ENCODE assay signal across 17 mouse cellular contexts in the genomic region with DNA sequence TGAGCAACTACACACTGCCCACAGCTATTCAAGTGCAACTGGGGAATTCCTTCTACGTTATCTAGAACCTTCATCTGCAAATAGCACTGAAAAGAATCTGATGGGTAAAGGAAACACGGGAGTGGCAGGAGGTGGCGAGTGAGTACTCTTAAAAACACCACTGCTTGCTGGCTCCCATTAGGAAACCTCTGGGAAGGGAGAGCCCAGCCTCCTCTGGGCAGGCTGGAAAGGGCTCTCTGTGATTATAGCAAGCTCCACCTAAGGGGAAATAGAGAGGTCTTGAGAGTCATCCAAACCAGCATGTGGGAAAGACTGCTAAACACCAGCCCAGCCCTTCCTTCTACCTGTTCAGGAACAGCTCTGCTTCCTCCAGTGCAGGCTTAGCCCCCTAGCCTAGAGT.
DNase-seq lines count a peak whose midpoint lies in the region; ATAC-seq and TF ChIP-seq lines count a peak whose summit lies in the region.
"Had no signal": no experiment of that assay in that cellular context is flagged by ENCODE, and none has a peak within 500 bp of the region (broad histone marks: within the 10 kb centered on the region; RNA-seq: fewer than 3 reads in every experiment).

No protein-coding gene starts in this region.

- no peak for DNase-seq in layer of hippocampus, adult 2 months (ENCODE audit: low spot score in 2 of 2)
- DNase-seq in layer of hippocampus, adult 8-10 months (ENCODE audit: low spot score in 2 of 2) = no peak
- peak; percentile 16 for DNase-seq in ZHBTc4 (ENCODE audit: low read depth, low spot score)
- peak; percentile 26 to 64 for DNase-seq in heart, adult 9 months (ENCODE audit: low spot score in 2 of 2)
- DNase-seq in lung, postnatal 14 days = peak; percentile 5
- no peak for DNase-seq in midbrain, postnatal 0 days (ENCODE audit: low spot score)
- DNase-seq in testis, postnatal 10 days (ENCODE audit: low spot score) = no peak
- no peak for DNase-seq in layer of hippocampus, adult 9-11 months
- DNase-seq: cerebellum, postnatal 25 days; kidney, adult 18-20 months; kidney, postnatal 36 days; right cerebral cortex, postnatal 4 days had no signal

- no peak overlapping the region for H3K4me3 ChIP-seq in layer of hippocampus, adult 2 months
- H3K4me3 ChIP-seq in midbrain, postnatal 0 days (ENCODE audit: low read depth, low read length) = no peak overlapping the region
- H3K4me3 ChIP-seq: forebrain, embryonic 13.5 days; hindbrain, embryonic 13.5 days; limb, embryonic 13.5 days; neural tube, embryonic 13.5 days; stomach, embryonic 15.5 days had no signal

- H3K36me3 ChIP-seq in midbrain, postnatal 0 days (ENCODE audit: insufficient read depth, low read length) = no peaks in the 10 kb centered on the region
- H3K36me3 ChIP-seq: hindbrain, embryonic 13.5 days; limb, embryonic 13.5 days; neural tube, embryonic 13.5 days; stomach, embryonic 15.5 days had no signal

- no peaks in the 10 kb centered on the region for H3K27me3 ChIP-seq in midbrain, postnatal 0 days (ENCODE audit: insufficient read depth, low read length)
- H3K27me3 ChIP-seq: forebrain, embryonic 13.5 days; hindbrain, embryonic 13.5 days; limb, embryonic 13.5 days; neural tube, embryonic 13.5 days; stomach, embryonic 15.5 days had no signal

- H3K9me3 ChIP-seq in midbrain, postnatal 0 days (ENCODE audit: low read length) = no peaks in the 10 kb centered on the region
- H3K9me3 ChIP-seq: forebrain, embryonic 13.5 days; hindbrain, embryonic 13.5 days; limb, embryonic 13.5 days; neural tube, embryonic 13.5 days; stomach, embryonic 15.5 days had no signal

- H3K4me2 ChIP-seq in midbrain, postnatal 0 days (ENCODE audit: low read depth, low read length, poor library complexity, severe bottlenecking) = no peak overlapping the region
- H3K4me2 ChIP-seq: forebrain, embryonic 13.5 days; hindbrain, embryonic 13.5 days; limb, embryonic 13.5 days; neural tube, embryonic 13.5 days; stomach, embryonic 15.5 days had no signal

- no peak overlapping the region for H3K9ac ChIP-seq in midbrain, postnatal 0 days (replicated peaks; ENCODE audit: low read length, poor library complexity, severe bottlenecking)
- H3K9ac ChIP-seq: forebrain, embryonic 13.5 days; hindbrain, embryonic 13.5 days; limb, embryonic 13.5 days; neural tube, embryonic 13.5 days; stomach, embryonic 15.5 days had no signal

- no peak for ATAC-seq in midbrain, postnatal 0 days (ENCODE audit: low FRiP score)
- ATAC-seq: forebrain, embryonic 13.5 days had no signal

- WGBS in midbrain, postnatal 0 days = 53% methylated on average over 3 of the region's 3 CpGs

- 0 out of 2 replicates have a peak overlapping the region, but pooled peaks have one; percentile 41 for H3K27ac ChIP-seq in layer of hippocampus, adult 2 months
- H3K27ac ChIP-seq in midbrain, postnatal 0 days (ENCODE audit: low read depth, low read length) = no peak overlapping the region
- H3K27ac ChIP-seq: forebrain, embryonic 13.5 days; hindbrain, embryonic 13.5 days; limb, embryonic 13.5 days; neural tube, embryonic 13.5 days had no signal

- TF ChIP-seq CTCF in layer of hippocampus, adult 2 months (conservative IDR thresholded peaks at IDR 0.05) = no peak
- no peak for TF ChIP-seq CTCF in midbrain, postnatal 0 days (IDR thresholded peaks at IDR 0.05)

- H3K4me1 ChIP-seq in midbrain, postnatal 0 days (ENCODE audit: insufficient read depth, low read length) = no peaks in the 10 kb centered on the region
- H3K4me1 ChIP-seq: forebrain, embryonic 13.5 days; neural tube, embryonic 13.5 days had no signal

Comparison
In these comparisons a context has a peak if more than half of its experiments do, and no peak if none do; other contexts are left out.
1. DNase-seq: peak in ZHBTc4 (single experiment), heart, adult 9 months (2 of 2) and lung, postnatal 14 days (single experiment); none in layer of hippocampus, adult 2 months (0 of 2), layer of hippocampus, adult 8-10 months (0 of 2), midbrain, postnatal 0 days (single experiment), testis, postnatal 10 days (single experiment) and layer of hippocampus, adult 9-11 months (single experiment).